Mouse (Mus musculus) thymus, adult 2 months (tissue): ENCODE data around the gene Spg21.

Experiments used
- CTCF ChIP-seq: fragments of 200-500 bp; IDR thresholded peaks from 2 replicates; pipeline ENCODE4 v1.5.1; 2012; ENCODE audit warnings: mild to moderate bottlenecking, control low read depth, low read length, moderate library complexity, borderline replicate concordance; ENCODE audit not compliant: control insufficient read depth, poor library complexity, insufficient read depth; ENCODE audit errors: extremely low read depth
- POLR2A ChIP-seq: fragments of 200-500 bp; IDR thresholded peaks from 2 replicates; pipeline ENCODE4 v1.6.1; 2012; ENCODE audit warnings: mild to moderate bottlenecking, low read length, control low read depth, moderate library complexity; ENCODE audit not compliant: control insufficient read depth, poor library complexity, insufficient read depth; ENCODE audit errors: extremely low read depth

DNA sequence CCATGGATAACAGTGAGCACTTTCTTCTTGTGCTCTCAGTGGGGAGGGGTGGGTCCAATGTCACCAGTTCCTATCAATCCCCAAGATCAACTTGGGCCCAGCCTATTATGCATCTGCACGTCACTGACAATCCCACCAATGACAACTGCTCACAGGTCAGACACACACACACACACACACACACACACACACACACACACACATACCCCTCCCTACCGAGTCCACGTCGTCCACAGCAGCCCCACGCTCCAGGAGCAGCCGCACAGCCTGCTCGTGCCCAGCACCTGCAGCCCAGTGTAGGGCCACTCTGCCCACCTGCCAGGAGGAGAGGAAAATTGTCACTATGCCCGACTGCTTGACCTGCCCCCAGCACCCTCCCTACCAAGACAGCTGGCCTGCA is 53.7 kb downstream of the Spg21 start:
- TF ChIP-seq CTCF (no peak), POLR2A (no peak)
